Mouse (Mus musculus): ENCODE data around the gene Gm49395. TPM values are rescaled to one million over a fixed set of nuclear protein-coding genes. Genes with fewer than 3 reads are reported as not detected.

Gene Gm49395
- 2.2 and 2.6 TPM in 2 replicates for polyA plus RNA-seq (2021; fragmentation: Nextera tagmentation)
- long read RNA-seq, experiment 1, result 0 reads
- long read RNA-seq, experiment 2, partial matches to known transcripts, result 0 of 1 reads
- long read RNA-seq, experiment 2, other reads (novel, unspliced or antisense), result 0 of 1 reads

GRCm38 (mm10) chr13:115101355-115102191 lies at the start of gene Gm49395, which contains the start of gene Itga1:
Gm49395 (minus strand) TSS chr13:115101921.
Itga1 (minus strand) TSS chr13:115101964.

GRCm38 (mm10) chr13:115090069-115090976 lies 11.4 kb downstream of the Gm49395 start, which contains the start of gene Pelo:
Pelo (minus strand) TSS chr13:115090186.

Other genes with a start within 250 kb of the Gm49395 start
- 0.01 TPM in 1 of 2 replicates, not detected in the other for gene Itga2, start 169.8 kb downstream of the Gm49395 start, polyA plus RNA-seq (2021; fragmentation: Nextera tagmentation)
- 1.4 and 2.0 TPM in 2 replicates for gene Pelo, start 11.7 kb downstream of the Gm49395 start, polyA plus RNA-seq (2021; fragmentation: Nextera tagmentation)
- gene Itga1, start within 50 bp of the Gm49395 start, polyA plus RNA-seq (2021; fragmentation: Nextera tagmentation), result 0.92 and 1.0 TPM in 2 replicates